Mouse (Mus musculus): ENCODE results near the gene Stap1. TPM values are rescaled to one million over a fixed set of nuclear protein-coding genes. Genes with fewer than 3 reads are reported as not detected.

The Stap1 gene
- total and polyA plus RNA-seq, 2 experiments from 2014 or later = 0.86 TPM; not detected in 1

GRCm38 (mm10) chr5:86094754-86095153, 23.2 kb downstream of the Stap1 start:
- no peaks in the 10 kb centered on the region for H3K4me1 ChIP-seq (ENCODE audit: insufficient read depth, low read length)
- H3K9ac ChIP-seq (replicated peaks; ENCODE audit: low read length) = no peak overlapping the region
- no peaks in the 10 kb centered on the region for H3K36me3 ChIP-seq (ENCODE audit: insufficient read depth, low read length)
- H3K27me3 ChIP-seq (ENCODE audit: insufficient read depth, low read length) = no peaks in the 10 kb centered on the region
- no peak for TF ChIP-seq CTCF (IDR thresholded peaks at IDR 0.05; ENCODE audit: low read depth)
- H3K4me3 ChIP-seq (ENCODE audit: low read length) = no peak overlapping the region
- DNase-seq (ENCODE audit: low spot score) (no peak), ATAC-seq (no peak)
- WGBS = 87% methylated on average over 9 of the region's 9 CpGs
- no peak overlapping the region for H3K4me2 ChIP-seq (ENCODE audit: low read depth, low read length)
- no peak overlapping the region for H3K27ac ChIP-seq
- no peaks in the 10 kb centered on the region for H3K9me3 ChIP-seq (ENCODE audit: low read length)

GRCm38 (mm10) chr5:86098988-86099387, 27.4 kb downstream of the Stap1 start:
- no peaks in the 10 kb centered on the region for H3K36me3 ChIP-seq (ENCODE audit: insufficient read depth, low read length)
- H3K4me3 ChIP-seq (ENCODE audit: low read length) = no peak overlapping the region
- no peak for ATAC-seq
- no peak overlapping the region for H3K4me2 ChIP-seq (ENCODE audit: low read depth, low read length)
- WGBS = 91% methylated on average over 3 of the region's 3 CpGs
- no peak for DNase-seq (ENCODE audit: low spot score)
- no peaks in the 10 kb centered on the region for H3K9me3 ChIP-seq (ENCODE audit: low read length)
- no peak for TF ChIP-seq CTCF (IDR thresholded peaks at IDR 0.05; ENCODE audit: low read depth)
- H3K27me3 ChIP-seq (ENCODE audit: insufficient read depth, low read length) = no peaks in the 10 kb centered on the region
- no peak overlapping the region for H3K9ac ChIP-seq (replicated peaks; ENCODE audit: low read length)
- H3K4me1 ChIP-seq (ENCODE audit: insufficient read depth, low read length) = no peaks in the 10 kb centered on the region
- no peak overlapping the region for H3K27ac ChIP-seq

- no peak for DNase-seq (ENCODE audit: low spot score)
- Histone ChIP-seq H3K4me1 (ENCODE audit: insufficient read depth, low read length) (no peaks in the 10 kb centered on the region), H3K4me3 (ENCODE audit: low read length) (no peak overlapping the region), H3K9ac (replicated peaks; ENCODE audit: low read length) (no peak overlapping the region), H3K36me3 (ENCODE audit: insufficient read depth, low read length) (no peaks in the 10 kb centered on the region), H3K27ac (no peak overlapping the region), H3K4me2 (ENCODE audit: low read depth, low read length) (no peak overlapping the region), H3K9me3 (ENCODE audit: low read length) (no peaks in the 10 kb centered on the region), H3K27me3 (ENCODE audit: insufficient read depth, low read length) (no peaks in the 10 kb centered on the region)
- TF ChIP-seq CTCF (IDR thresholded peaks at IDR 0.05; ENCODE audit: low read depth) = no peak
- ATAC-seq = no peak
- 93% methylated on average over 3 of the region's 3 CpGs for WGBS
Measured at GRCm38 (mm10) chr5:86100621-86101020, 29.1 kb downstream of the Stap1 start.

GRCm38 (mm10) chr5:86102176-86102575, 30.6 kb downstream of the Stap1 start:
- H3K9me3 ChIP-seq (ENCODE audit: low read length) = no peaks in the 10 kb centered on the region
- no peak for TF ChIP-seq CTCF (IDR thresholded peaks at IDR 0.05; ENCODE audit: low read depth)
- H3K27ac ChIP-seq = no peak overlapping the region
- H3K36me3 ChIP-seq (ENCODE audit: insufficient read depth, low read length) = no peaks in the 10 kb centered on the region
- DNase-seq (ENCODE audit: low spot score) (no peak), ATAC-seq (0 out of 2 replicates have a peak, but pooled peaks have one; percentile 21)
- no peak overlapping the region for H3K4me2 ChIP-seq (ENCODE audit: low read depth, low read length)
- WGBS = 95% methylated on average over 2 of the region's 2 CpGs
- H3K27me3 ChIP-seq (ENCODE audit: insufficient read depth, low read length) = no peaks in the 10 kb centered on the region
- no peak overlapping the region for H3K9ac ChIP-seq (replicated peaks; ENCODE audit: low read length)
- no peak overlapping the region for H3K4me3 ChIP-seq (ENCODE audit: low read length)
- H3K4me1 ChIP-seq (ENCODE audit: insufficient read depth, low read length) = no peaks in the 10 kb centered on the region

- Histone ChIP-seq H3K27me3 (ENCODE audit: insufficient read depth, low read length) (no peaks in the 10 kb centered on the region), H3K9me3 (ENCODE audit: low read length) (no peaks in the 10 kb centered on the region), H3K4me1 (ENCODE audit: insufficient read depth, low read length) (no peaks in the 10 kb centered on the region), H3K4me3 (ENCODE audit: low read length) (no peak overlapping the region), H3K9ac (replicated peaks; ENCODE audit: low read length) (no peak overlapping the region), H3K4me2 (ENCODE audit: low read depth, low read length) (no peak overlapping the region), H3K27ac (no peak overlapping the region), H3K36me3 (ENCODE audit: insufficient read depth, low read length) (no peaks in the 10 kb centered on the region)
- 83% methylated on average over 2 of the region's 2 CpGs for WGBS
- TF ChIP-seq CTCF (IDR thresholded peaks at IDR 0.05; ENCODE audit: low read depth) = no peak
- no peak for ATAC-seq
- DNase-seq (ENCODE audit: low spot score) = no peak
Measured at GRCm38 (mm10) chr5:86106610-86107009, 35.1 kb downstream of the Stap1 start.

- 95% methylated on average over 1 of the region's 1 CpGs for WGBS
- no peaks in the 10 kb centered on the region for H3K9me3 ChIP-seq (ENCODE audit: low read length)
- H3K4me2 ChIP-seq (ENCODE audit: low read depth, low read length) = no peak overlapping the region
- TF ChIP-seq CTCF (IDR thresholded peaks at IDR 0.05; ENCODE audit: low read depth) = no peak
- peaks cover 4% of the 10 kb centered on the region; the same call in 1 of the 2 replicates for H3K36me3 ChIP-seq (ENCODE audit: insufficient read depth, low read length)
- no peaks in the 10 kb centered on the region for H3K27me3 ChIP-seq (ENCODE audit: insufficient read depth, low read length)
- H3K27ac ChIP-seq = no peak overlapping the region
- no peak overlapping the region for H3K9ac ChIP-seq (replicated peaks; ENCODE audit: low read length)
- ATAC-seq = no peak
- H3K4me3 ChIP-seq (ENCODE audit: low read length) = no peak overlapping the region
- DNase-seq (ENCODE audit: low spot score) = no peak
- H3K4me1 ChIP-seq (ENCODE audit: insufficient read depth, low read length) = no peaks in the 10 kb centered on the region
Measured at GRCm38 (mm10) chr5:86111074-86111473, 39.5 kb downstream of the Stap1 start.

- TF ChIP-seq CTCF (IDR thresholded peaks at IDR 0.05; ENCODE audit: low read depth) = no peak
- peaks cover 4% of the 10 kb centered on the region; the same call in 1 of the 2 replicates for H3K36me3 ChIP-seq (ENCODE audit: insufficient read depth, low read length)
- H3K4me2 ChIP-seq (ENCODE audit: low read depth, low read length) = no peak overlapping the region
- H3K27me3 ChIP-seq (ENCODE audit: insufficient read depth, low read length) = no peaks in the 10 kb centered on the region
- no peak for DNase-seq (ENCODE audit: low spot score)
- H3K4me3 ChIP-seq (ENCODE audit: low read length) = no peak overlapping the region
- H3K9me3 ChIP-seq (ENCODE audit: low read length) = no peaks in the 10 kb centered on the region
- H3K4me1 ChIP-seq (ENCODE audit: insufficient read depth, low read length) = no peaks in the 10 kb centered on the region
- ATAC-seq = no peak
- no peak overlapping the region for H3K27ac ChIP-seq
- 97% methylated on average over 2 of the region's 2 CpGs for WGBS
- no peak overlapping the region for H3K9ac ChIP-seq (replicated peaks; ENCODE audit: low read length)
Measured at GRCm38 (mm10) chr5:86113037-86113436, 41.5 kb downstream of the Stap1 start.
